Mouse (Mus musculus) testis, adult 2 months (tissue): ENCODE results near the gene Irgc1.

Experiments used
- CTCF ChIP-seq: fragments of 200-500 bp; IDR thresholded peaks from 2 replicates; pipeline ENCODE4 v1.5.1; 2012; ENCODE audit warnings: low read depth, mild to moderate bottlenecking, inconsistent platforms, low read length, moderate library complexity; ENCODE audit not compliant: control insufficient read depth, insufficient read depth, insufficient replicate concordance
- POLR2A ChIP-seq: fragments of 200-500 bp; IDR thresholded peaks from 2 replicates; pipeline ENCODE4 v1.6.1; 2012; ENCODE audit warnings: low read depth, mild to moderate bottlenecking, inconsistent platforms, low read length, moderate library complexity; ENCODE audit not compliant: control insufficient read depth

DNA sequence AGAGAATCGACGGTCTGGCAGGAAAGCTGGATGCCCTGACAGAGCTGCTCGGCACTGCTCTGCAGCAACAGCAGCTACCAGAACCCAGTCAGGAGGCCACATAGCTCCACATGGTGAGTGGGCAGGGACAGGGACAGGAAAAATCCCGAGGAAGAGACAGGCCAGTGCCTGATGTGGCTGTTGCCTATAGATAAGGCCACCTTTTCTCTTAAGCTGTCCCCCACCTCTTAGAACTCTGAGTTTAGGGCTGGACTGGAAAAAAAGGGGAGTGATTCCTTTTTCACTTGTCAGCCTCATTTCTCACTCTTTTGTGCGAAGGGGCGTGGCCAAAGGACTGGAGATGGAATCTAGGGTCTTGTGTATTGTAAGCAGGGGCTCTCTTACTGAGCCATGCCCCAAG is 68.0 kb downstream of the Irgc1 start:
- no peak for TF ChIP-seq CTCF
- no peak for TF ChIP-seq POLR2A
